Mouse (Mus musculus) thymus, adult 2 months (tissue): ENCODE data around the gene Comp. TPM values are rescaled to one million over a fixed set of nuclear protein-coding genes. Genes with fewer than 3 reads are reported as not detected.

Experiments
- DNase-seq: peaks from one replicate; pipeline ENCODE4 v3.0.0; 2021
- H3K27ac ChIP-seq: fragments of 200-500 bp; 2 replicates; pipeline ENCODE4 v1.5.1; 2012; ENCODE audit warnings: low read length, control low read depth; ENCODE audit not compliant: control insufficient read depth, insufficient read depth
- H3K27me3 ChIP-seq: fragments of 200-500 bp; 2 replicates; pipeline ENCODE4 v1.6.1; 2012; ENCODE audit warnings: mild to moderate bottlenecking, low read length, moderate library complexity, mixed read lengths; ENCODE audit not compliant: control insufficient read depth, insufficient read depth
- H3K36me3 ChIP-seq: fragments of 200-500 bp; 2 replicates; pipeline ENCODE4 v1.6.1; 2012; ENCODE audit warnings: mild to moderate bottlenecking, low read length, moderate library complexity; ENCODE audit not compliant: control insufficient read depth, insufficient read depth
- H3K4me1 ChIP-seq: fragments of 200-500 bp; replicated peaks from 2 replicates; pipeline ENCODE4 v1.6.1; 2012; ENCODE audit warnings: low read length; ENCODE audit not compliant: control insufficient read depth, insufficient read depth
- H3K4me3 ChIP-seq: fragments of 200-500 bp; 2 replicates; pipeline ENCODE4 v1.5.1; 2012; ENCODE audit warnings: mild to moderate bottlenecking, low read length, control low read depth, moderate library complexity; ENCODE audit not compliant: control insufficient read depth, insufficient read depth
- CTCF ChIP-seq: fragments of 200-500 bp; IDR thresholded peaks from 2 replicates; pipeline ENCODE4 v1.5.1; 2012; ENCODE audit warnings: mild to moderate bottlenecking, control low read depth, low read length, moderate library complexity, borderline replicate concordance; ENCODE audit not compliant: control insufficient read depth, poor library complexity, insufficient read depth; ENCODE audit errors: extremely low read depth
- POLR2A ChIP-seq: fragments of 200-500 bp; IDR thresholded peaks from 2 replicates; pipeline ENCODE4 v1.6.1; 2012; ENCODE audit warnings: mild to moderate bottlenecking, low read length, control low read depth, moderate library complexity; ENCODE audit not compliant: control insufficient read depth, poor library complexity, insufficient read depth; ENCODE audit errors: extremely low read depth
- WGBS: fragments of 180-500 bp; shearing (Covaris S2); methylation state at CpG from one replicate; pipeline ENCODE4 v1.1.7; 2018; 5-methylcytosine and 5-hydroxymethylcytosine counted together
- polyA plus RNA-seq: library from polyadenylated mRNA; depleted of rRNA; stranded (reverse); fragments of >200 nt; gene quantifications from 2 replicates; pipeline ENCODE4 v1.2.3, GENCODE M21; 2012

The Comp gene
- polyA plus RNA-seq, 1 experiment, result 4.7 TPM

- TF ChIP-seq CTCF (peak; percentile 55; the same call in 1 of the 2 replicates), POLR2A (peak; percentile 86)
- Histone ChIP-seq H3K36me3 (no peaks in the 10 kb centered on the region), H3K4me1 (peaks cover 31% of the 10 kb centered on the region), H3K27me3 (no peaks in the 10 kb centered on the region), H3K4me3 (peak within 1 kb of the TSS; percentile 75), H3K27ac (peak within 1 kb of the TSS; percentile 61)
- under 1% methylated on average over 69 of the region's 69 CpGs for WGBS
- DNase-seq, result peak; percentile 99
These were observed 20.1 kb upstream of the Comp start, which contains the start of gene Upf1 for GRCm38 (mm10) chr8:70353194-70353817. Gene Upf1, minus strand, starts transcription at chr8:70353278.

GRCm38 (mm10) chr8:70354004-70354403 is 19.4 kb upstream of the Comp start:
- Histone ChIP-seq H3K4me3 (peak overlapping the region; percentile 47), H3K27ac (peak overlapping the region; percentile 61), H3K27me3 (no peaks in the 10 kb centered on the region), H3K4me1 (peaks cover 31% of the 10 kb centered on the region), H3K36me3 (no peaks in the 10 kb centered on the region)
- 14% methylated on average over 4 of the region's 4 CpGs for WGBS
- TF ChIP-seq POLR2A, result no peak
- no peak for TF ChIP-seq CTCF
- DNase-seq, result no peak

- Histone ChIP-seq H3K36me3 (no peaks in the 10 kb centered on the region), H3K4me1 (peaks cover 22% of the 10 kb centered on the region), H3K27ac (no peak overlapping the region), H3K4me3 (no peak overlapping the region), H3K27me3 (no peaks in the 10 kb centered on the region)
- TF ChIP-seq CTCF (no peak), POLR2A (no peak)
- 94% methylated on average over 1 of the region's 1 CpGs for WGBS
- DNase-seq, result no peak
These were observed 17.2 kb upstream of the Comp start for GRCm38 (mm10) chr8:70356111-70356510.

GRCm38 (mm10) chr8:70359411-70359810 is 13.9 kb upstream of the Comp start:
- no peaks in the 10 kb centered on the region for H3K36me3 ChIP-seq
- H3K4me3 ChIP-seq, result no peak overlapping the region
- no peaks in the 10 kb centered on the region for H3K4me1 ChIP-seq
- H3K27me3 ChIP-seq, result no peaks in the 10 kb centered on the region
- WGBS, result 91% methylated on average over 3 of the region's 3 CpGs
- DNase-seq, result no peak
- H3K27ac ChIP-seq, result no peak overlapping the region
- TF ChIP-seq POLR2A (no peak), CTCF (no peak)

GRCm38 (mm10) chr8:70360769-70361168 is 12.6 kb upstream of the Comp start:
- Histone ChIP-seq H3K4me3 (no peak overlapping the region), H3K27ac (no peak overlapping the region), H3K27me3 (no peaks in the 10 kb centered on the region), H3K4me1 (no peaks in the 10 kb centered on the region), H3K36me3 (no peaks in the 10 kb centered on the region)
- DNase-seq, result peak; percentile 22
- WGBS, result 72% methylated on average over 4 of the region's 4 CpGs
- 0 out of 2 replicates have a peak, but pooled peaks have one; percentile 12 for TF ChIP-seq CTCF
- no peak for TF ChIP-seq POLR2A

GRCm38 (mm10) chr8:70361484-70362032 is 11.8 kb upstream of the Comp start:
- Histone ChIP-seq H3K27ac (no peak overlapping the region), H3K4me3 (no peak overlapping the region), H3K27me3 (no peaks in the 10 kb centered on the region), H3K36me3 (no peaks in the 10 kb centered on the region), H3K4me1 (no peaks in the 10 kb centered on the region)
- no peak for DNase-seq
- WGBS, result 88% methylated on average over 10 of the region's 10 CpGs
- no peak for TF ChIP-seq POLR2A

GRCm38 (mm10) chr8:70364066-70364465 is 9.3 kb upstream of the Comp start:
- H3K4me3 ChIP-seq, result no peak overlapping the region
- no peak for DNase-seq
- H3K27ac ChIP-seq, result no peak overlapping the region
- H3K36me3 ChIP-seq, result no peaks in the 10 kb centered on the region
- H3K4me1 ChIP-seq, result no peaks in the 10 kb centered on the region
- TF ChIP-seq CTCF (no peak), POLR2A (no peak)
- WGBS, result 88% methylated on average over 5 of the region's 5 CpGs
- H3K27me3 ChIP-seq, result no peaks in the 10 kb centered on the region

- no peak overlapping the region for H3K27ac ChIP-seq
- H3K27me3 ChIP-seq, result no peaks in the 10 kb centered on the region
- no peak overlapping the region for H3K4me3 ChIP-seq
- H3K36me3 ChIP-seq, result no peaks in the 10 kb centered on the region
- TF ChIP-seq CTCF (no peak), POLR2A (no peak)
- H3K4me1 ChIP-seq, result no peaks in the 10 kb centered on the region
- WGBS, result 84% methylated on average over 5 of the region's 5 CpGs
- no peak for DNase-seq
These were observed 6.8 kb upstream of the Comp start for GRCm38 (mm10) chr8:70366588-70366987.
